ENCODE assay signal across 9 mouse cellular contexts in genomic region chr17:66315451-66315850, GRCm38 (mm10).
A peak's percentile ranks its signal among the peaks of the same experiment; 100 is the strongest.
DNase-seq lines count a peak whose midpoint lies in the region; ATAC-seq and TF ChIP-seq lines count a peak whose summit lies in the region.
"Had no signal": no experiment of that assay in that cellular context is flagged by ENCODE, and none has a peak within 500 bp of the region (broad histone marks: within the 10 kb centered on the region; RNA-seq: fewer than 3 reads in every experiment).

No protein-coding gene starts in this region.

- no peak overlapping the region for H3K9ac ChIP-seq in forebrain, embryonic 13.5 days
- H3K9ac ChIP-seq in kidney, postnatal 0 days (ENCODE audit: low read depth, low read length), result no peak overlapping the region
- H3K9ac ChIP-seq in hindbrain, postnatal 0 days (replicated peaks; ENCODE audit: low read length), result no peak overlapping the region
- H3K9ac ChIP-seq in neural tube, embryonic 14.5 days (replicated peaks; ENCODE audit: low read depth, low read length), result no peak overlapping the region

- no peak for DNase-seq in forebrain, embryonic 10.5 days (ENCODE audit: extremely low spot score, low spot score)
- DNase-seq in kidney, postnatal 0 days (ENCODE audit: low spot score), result peak; percentile 65
- DNase-seq in kidney, adult 18-20 months, result no peak
- DNase-seq in hindbrain, postnatal 0 days (ENCODE audit: low spot score), result no peak
- no peak for DNase-seq in urinary bladder, postnatal 25 days (ENCODE audit: low spot score)
- DNase-seq in layer of hippocampus, postnatal 25 days (ENCODE audit: extremely low spot score in 1 of 2, low spot score in 1 of 2), result no peak

- H3K27ac ChIP-seq in forebrain, embryonic 10.5 days, result peak overlapping the region; percentile 74
- no peak overlapping the region for H3K27ac ChIP-seq in forebrain, embryonic 13.5 days
- no peak overlapping the region for H3K27ac ChIP-seq in kidney, postnatal 0 days
- H3K27ac ChIP-seq in hindbrain, postnatal 0 days, result peak overlapping the region; percentile 58; the same call in 1 of the 2 replicates
- H3K27ac ChIP-seq in neural tube, embryonic 14.5 days (ENCODE audit: low read depth, low read length), result peak overlapping the region; percentile 22; the same call in 1 of the 2 replicates

- no peaks in the 10 kb centered on the region for H3K36me3 ChIP-seq in forebrain, embryonic 10.5 days (replicated peaks)
- no peaks in the 10 kb centered on the region for H3K36me3 ChIP-seq in forebrain, embryonic 13.5 days (ENCODE audit: poor library complexity, severe bottlenecking)
- H3K36me3 ChIP-seq in kidney, postnatal 0 days (ENCODE audit: insufficient read depth, low read length), result no peaks in the 10 kb centered on the region
- H3K36me3 ChIP-seq in hindbrain, postnatal 0 days (ENCODE audit: insufficient read depth, low read length), result no peaks in the 10 kb centered on the region
- H3K36me3 ChIP-seq in neural tube, embryonic 14.5 days (ENCODE audit: control insufficient read depth, insufficient read depth, low read length), result no peaks in the 10 kb centered on the region

- no peaks in the 10 kb centered on the region for H3K27me3 ChIP-seq in forebrain, embryonic 10.5 days (ENCODE audit: poor library complexity, severe bottlenecking)
- H3K27me3 ChIP-seq in forebrain, embryonic 13.5 days, result no peaks in the 10 kb centered on the region
- no peaks in the 10 kb centered on the region for H3K27me3 ChIP-seq in kidney, postnatal 0 days (ENCODE audit: insufficient read depth, low read length)
- H3K27me3 ChIP-seq in hindbrain, postnatal 0 days (ENCODE audit: insufficient read depth, low read length), result no peaks in the 10 kb centered on the region
- no peaks in the 10 kb centered on the region for H3K27me3 ChIP-seq in neural tube, embryonic 14.5 days (ENCODE audit: control insufficient read depth, insufficient read depth, low read length)

- H3K4me2 ChIP-seq in forebrain, embryonic 13.5 days, result no peak overlapping the region
- peak overlapping the region; percentile 39; the same call in 1 of the 2 replicates for H3K4me2 ChIP-seq in kidney, postnatal 0 days (ENCODE audit: low read length)
- no peak overlapping the region for H3K4me2 ChIP-seq in hindbrain, postnatal 0 days (ENCODE audit: low read depth, low read length)
- H3K4me2 ChIP-seq in neural tube, embryonic 14.5 days (ENCODE audit: low read depth, low read length), result no peak overlapping the region

- no peaks in the 10 kb centered on the region for H3K9me3 ChIP-seq in forebrain, embryonic 10.5 days
- H3K9me3 ChIP-seq in forebrain, embryonic 13.5 days (replicated peaks), result no peaks in the 10 kb centered on the region
- no peaks in the 10 kb centered on the region for H3K9me3 ChIP-seq in kidney, postnatal 0 days (replicated peaks; ENCODE audit: low read length)
- H3K9me3 ChIP-seq in hindbrain, postnatal 0 days (ENCODE audit: low read length), result no peaks in the 10 kb centered on the region
- no peaks in the 10 kb centered on the region for H3K9me3 ChIP-seq in neural tube, embryonic 14.5 days (ENCODE audit: control insufficient read depth, low read length)

- ATAC-seq in forebrain, embryonic 13.5 days, result no peak
- ATAC-seq in kidney, postnatal 0 days (replicated peaks; ENCODE audit: low FRiP score, low read depth), result no peak
- ATAC-seq in hindbrain, postnatal 0 days, result peak; percentile 35; the same call in 1 of the 2 replicates
- ATAC-seq in neural tube, embryonic 14.5 days (ENCODE audit: low read depth), result no peak
- ATAC-seq: activated CD4-positive, CD25-positive, alpha-beta regulatory T cell, adult 4 months had no signal

- no peak overlapping the region for H3K4me3 ChIP-seq in forebrain, embryonic 10.5 days
- no peak overlapping the region for H3K4me3 ChIP-seq in forebrain, embryonic 13.5 days
- H3K4me3 ChIP-seq in kidney, postnatal 0 days (replicated peaks; ENCODE audit: low read depth, low read length), result no peak overlapping the region
- no peak overlapping the region for H3K4me3 ChIP-seq in hindbrain, postnatal 0 days (ENCODE audit: low read length)
- H3K4me3 ChIP-seq in neural tube, embryonic 14.5 days (ENCODE audit: low read depth, low read length), result no peak overlapping the region

- peaks cover 29% of the 10 kb centered on the region for H3K4me1 ChIP-seq in forebrain, embryonic 10.5 days
- H3K4me1 ChIP-seq in forebrain, embryonic 13.5 days, result peaks cover 16% of the 10 kb centered on the region
- H3K4me1 ChIP-seq in kidney, postnatal 0 days (replicated peaks; ENCODE audit: insufficient read depth, low read length), result 0 out of 2 replicates have a peak, but pooled peaks cover 10% of the 10 kb centered on the region
- peaks cover 5% of the 10 kb centered on the region; the same call in 1 of the 2 replicates for H3K4me1 ChIP-seq in hindbrain, postnatal 0 days (ENCODE audit: insufficient read depth, low read length)
- peaks cover 10% of the 10 kb centered on the region; the same call in 1 of the 2 replicates for H3K4me1 ChIP-seq in neural tube, embryonic 14.5 days (ENCODE audit: control insufficient read depth, insufficient read depth, low read length)

- WGBS in forebrain, embryonic 10.5 days, result 36% methylated on average over 10 of the region's 10 CpGs
- WGBS in forebrain, embryonic 13.5 days, result 35% methylated on average over 10 of the region's 10 CpGs
- WGBS in kidney, postnatal 0 days, result 13% methylated on average over 10 of the region's 10 CpGs
- 28% methylated on average over 10 of the region's 10 CpGs for WGBS in hindbrain, postnatal 0 days
- WGBS in neural tube, embryonic 14.5 days, result 23% methylated on average over 10 of the region's 10 CpGs

- no peak for TF ChIP-seq CTCF in kidney, postnatal 0 days (IDR thresholded peaks at IDR 0.05; ENCODE audit: low read depth)
- no peak for TF ChIP-seq CTCF in hindbrain, postnatal 0 days (IDR thresholded peaks at IDR 0.05; ENCODE audit: low read depth)

Comparison
In these comparisons a context has a peak if more than half of its experiments do, and no peak if none do; other contexts are left out.
1. H3K27ac ChIP-seq: peak in forebrain, embryonic 10.5 days (single experiment), hindbrain, postnatal 0 days (single experiment) and neural tube, embryonic 14.5 days (single experiment); none in forebrain, embryonic 13.5 days (single experiment) and kidney, postnatal 0 days (single experiment).